Mouse (Mus musculus): ENCODE data around the gene Bcas1. TPM values are rescaled to one million over a fixed set of nuclear protein-coding genes. Genes with fewer than 3 reads are reported as not detected.
A peak's percentile ranks its signal among the peaks of the same experiment; 100 is the strongest.
"Not testable (repeated sequence)": the region's sequence is repeated elsewhere in the genome, so short reads cannot be mapped to it uniquely, and the experiment has no call there.

Bcas1 gene
- 1 to 10 TPM in 2 of 4 experiments, under 1 TPM in 2; 0.41 to 1.5 (median 0.92) TPM for total RNA-seq (2022)

GRCm38 (mm10) chr2:170427704-170428103 lies at the start of gene Bcas1:
Gene Bcas1 (minus strand): TSS chr2:170427845.
- DNase-seq (ENCODE audit: low spot score in 2 of 2): no peak

GRCm38 (mm10) chr2:170476643-170477042 lies 49.0 kb upstream of the Bcas1 start:
- no peak for DNase-seq (ENCODE audit: low spot score in 2 of 2)

GRCm38 (mm10) chr2:170476215-170476614 lies 48.6 kb upstream of the Bcas1 start:
- DNase-seq (ENCODE audit: low spot score in 2 of 2): no peak

GRCm38 (mm10) chr2:170475164-170475563 lies 47.5 kb upstream of the Bcas1 start:
- no peak for DNase-seq (ENCODE audit: low spot score in 2 of 2)

- DNase-seq (ENCODE audit: low spot score in 2 of 2): no peak
Measured at GRCm38 (mm10) chr2:170474125-170474524, 46.5 kb upstream of the Bcas1 start.

- DNase-seq (ENCODE audit: low spot score in 2 of 2): no peak
Measured at GRCm38 (mm10) chr2:170470591-170470990, 42.9 kb upstream of the Bcas1 start.

- DNase-seq (ENCODE audit: low spot score in 2 of 2): no peak
Measured at GRCm38 (mm10) chr2:170469616-170470308, 42.1 kb upstream of the Bcas1 start.

GRCm38 (mm10) chr2:170468009-170468408 lies 40.4 kb upstream of the Bcas1 start:
- no peak for DNase-seq (ENCODE audit: low spot score in 2 of 2)

- no peak for DNase-seq (ENCODE audit: low spot score in 2 of 2)
Measured at GRCm38 (mm10) chr2:170464817-170465216, 37.2 kb upstream of the Bcas1 start.

- DNase-seq (ENCODE audit: low spot score in 2 of 2): no peak
Measured at GRCm38 (mm10) chr2:170461652-170462051, 34.0 kb upstream of the Bcas1 start.

GRCm38 (mm10) chr2:170459805-170460204 lies 32.2 kb upstream of the Bcas1 start:
- no peak for DNase-seq (ENCODE audit: low spot score in 2 of 2)

- no peak for DNase-seq (ENCODE audit: low spot score in 2 of 2)
Measured at GRCm38 (mm10) chr2:170459183-170459582, 31.5 kb upstream of the Bcas1 start.

GRCm38 (mm10) chr2:170453809-170454208 lies 26.2 kb upstream of the Bcas1 start:
- not testable (repeated sequence) for DNase-seq (ENCODE audit: low spot score in 2 of 2)

- DNase-seq (ENCODE audit: low spot score in 2 of 2): peak; percentile 45
Measured at GRCm38 (mm10) chr2:170450933-170451332, 23.3 kb upstream of the Bcas1 start.

GRCm38 (mm10) chr2:170447651-170448050 lies 20.0 kb upstream of the Bcas1 start:
- no peak for DNase-seq (ENCODE audit: low spot score in 2 of 2)

- DNase-seq (ENCODE audit: low spot score in 2 of 2): no peak
Measured at GRCm38 (mm10) chr2:170446843-170447383, 19.3 kb upstream of the Bcas1 start.

- no peak for DNase-seq (ENCODE audit: low spot score in 2 of 2)
Measured at GRCm38 (mm10) chr2:170445861-170446260, 18.2 kb upstream of the Bcas1 start.

GRCm38 (mm10) chr2:170442535-170442934 lies 14.9 kb upstream of the Bcas1 start:
- no peak for DNase-seq (ENCODE audit: low spot score in 2 of 2)

- DNase-seq (ENCODE audit: low spot score in 2 of 2): no peak
Measured at GRCm38 (mm10) chr2:170438782-170439181, 11.1 kb upstream of the Bcas1 start.

GRCm38 (mm10) chr2:170436204-170436603 lies 8.6 kb upstream of the Bcas1 start:
- DNase-seq (ENCODE audit: low spot score in 2 of 2): no peak

- DNase-seq (ENCODE audit: low spot score in 2 of 2): no peak
Measured at GRCm38 (mm10) chr2:170432152-170432551, 4.5 kb upstream of the Bcas1 start.

- DNase-seq (ENCODE audit: low spot score in 2 of 2): no peak
Measured at GRCm38 (mm10) chr2:170428966-170429365, 1.3 kb upstream of the Bcas1 start.

- DNase-seq (ENCODE audit: low spot score in 2 of 2): no peak
Measured at GRCm38 (mm10) chr2:170424131-170424530, 3.5 kb downstream of the Bcas1 start.

Data from gastrocnemius, adult 8-10 months (tissue).